Mouse (Mus musculus) monocyte, adult 2 months (primary cell): Measurements from ENCODE around the gene Pappa2.

ENCODE experiments used
- DNase-seq, 2 experiments: peaks; one replicate each; pipeline ENCODE4 v3.0.0; 2022; ENCODE audit warnings: low spot score in 2 of 2, low read depth in 1 of 2

The Pappa2 gene

DNA sequence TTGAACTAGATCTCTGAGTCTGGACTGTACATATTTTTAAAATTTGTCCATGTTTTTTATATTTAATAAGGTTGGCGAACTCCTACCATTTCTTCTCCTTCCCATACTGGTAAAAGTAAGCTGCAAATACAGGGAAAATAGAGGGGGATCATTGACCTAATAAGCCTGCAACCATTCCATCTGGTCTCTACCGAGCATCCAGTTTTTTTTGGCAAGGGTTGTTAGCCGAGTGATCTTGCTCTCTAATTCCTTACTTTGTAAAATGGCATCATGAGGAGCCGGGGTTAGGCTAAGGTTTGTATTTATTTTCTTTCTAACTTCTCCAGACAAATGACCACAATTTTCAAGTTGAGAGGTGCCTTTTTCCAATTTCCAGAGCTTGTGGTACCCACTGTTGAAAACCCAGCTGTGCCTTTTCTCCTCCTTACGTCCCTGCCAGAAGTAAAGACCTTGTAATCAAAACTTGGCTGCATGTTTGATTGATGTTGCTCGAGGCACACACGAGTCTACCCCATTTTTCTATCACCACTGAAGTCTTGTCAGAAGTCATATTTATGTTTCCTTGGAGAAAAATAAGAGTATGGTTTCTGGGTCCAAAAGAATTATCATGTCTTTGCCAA is 210.1 kb downstream of the Pappa2 start:
- DNase-seq = no peak

DNA sequence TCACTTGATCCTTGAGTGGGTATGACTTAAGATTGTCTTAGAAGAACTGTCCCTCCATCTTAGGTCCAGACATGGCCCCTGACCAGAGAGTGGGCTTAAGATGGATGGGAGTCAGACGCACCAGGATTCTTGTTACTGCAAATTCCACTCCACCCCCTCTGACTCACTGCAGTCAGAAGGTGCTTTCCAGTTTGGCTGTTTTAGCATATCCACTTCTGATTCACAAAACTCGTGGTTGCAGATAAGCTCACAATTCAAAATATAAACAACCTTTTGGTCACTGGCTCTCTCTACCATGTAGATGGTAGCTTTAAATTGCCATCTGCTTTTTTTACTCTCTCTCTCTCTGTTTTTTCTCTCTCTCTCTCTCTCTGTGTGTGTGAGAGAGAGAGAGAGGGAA is 214.4 kb downstream of the Pappa2 start:
- no peak for DNase-seq

- no peak for DNase-seq
Measured at GRCm38 (mm10) chr1:158764727-158765126, 215.6 kb downstream of the Pappa2 start.

DNA sequence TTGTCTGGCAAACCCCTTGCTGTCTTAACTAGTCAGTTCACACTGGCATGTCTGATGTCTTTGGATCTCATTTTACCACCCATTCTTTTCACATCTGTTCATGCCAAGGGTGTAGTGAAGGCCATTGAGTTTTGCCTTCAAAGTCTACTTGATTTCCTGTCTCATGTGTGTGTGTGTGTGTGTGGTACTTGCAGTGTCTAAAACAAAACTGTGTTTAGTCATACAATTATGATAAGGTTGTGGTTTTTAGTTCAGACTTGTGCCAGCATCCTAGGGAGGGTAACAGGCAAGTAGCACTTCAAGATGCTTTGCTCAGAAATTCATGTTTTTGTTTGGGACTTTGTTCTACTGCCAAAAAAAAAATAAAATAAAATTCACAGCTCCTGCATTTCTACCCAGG is 216.1 kb downstream of the Pappa2 start:
- no peak for DNase-seq

DNA sequence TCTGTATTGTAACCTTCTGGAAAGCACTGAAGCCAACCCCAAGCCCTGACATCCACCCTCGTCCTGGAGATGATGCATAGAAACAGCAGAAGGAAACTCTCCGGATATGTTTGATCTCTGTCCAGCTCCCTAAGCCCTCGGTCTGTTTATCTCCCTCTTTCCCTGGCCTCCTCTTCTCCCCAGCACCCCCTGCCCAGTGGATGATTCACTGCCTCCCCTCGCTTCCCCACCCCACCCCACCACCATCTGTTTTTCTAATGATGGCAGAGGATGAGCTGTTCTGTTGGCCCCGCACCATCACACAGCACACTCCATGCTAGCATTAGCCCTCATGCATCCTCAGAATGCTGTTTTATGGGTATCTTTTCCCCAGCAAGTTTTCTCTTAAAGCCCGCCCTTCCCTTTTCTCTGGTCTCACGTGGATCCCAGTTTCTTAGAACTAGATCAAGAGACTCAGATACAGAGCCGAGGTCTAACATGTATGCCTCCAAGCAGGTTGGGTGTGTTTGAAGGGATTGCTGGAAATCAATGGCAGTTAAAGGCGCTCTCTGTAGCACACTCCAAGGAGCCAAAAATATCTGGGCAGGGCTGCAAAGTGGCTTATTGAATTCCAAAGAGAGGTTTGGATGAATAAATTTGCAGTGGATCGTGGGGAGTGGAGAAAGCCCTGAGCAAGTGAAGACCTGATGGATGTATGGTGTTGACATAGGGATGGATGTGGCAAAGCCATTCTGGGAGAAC is 231.8 kb downstream of the Pappa2 start:
- no peak for DNase-seq

GRCm38 (mm10) chr1:158741449-158741848 is 238.8 kb downstream of the Pappa2 start:
- no peak for DNase-seq

- DNase-seq = no peak
Measured at GRCm38 (mm10) chr1:158740949-158741348, 239.3 kb downstream of the Pappa2 start.

GRCm38 (mm10) chr1:158740161-158740766 is 240.0 kb downstream of the Pappa2 start:
- DNase-seq = no peak

- DNase-seq = no peak
Measured at GRCm38 (mm10) chr1:158739132-158739919, 241.0 kb downstream of the Pappa2 start.

GRCm38 (mm10) chr1:158732868-158733496 is 247.3 kb downstream of the Pappa2 start:
- no peak for DNase-seq

GRCm38 (mm10) chr1:158713301-158714095 is 266.8 kb downstream of the Pappa2 start:
- DNase-seq = no peak

GRCm38 (mm10) chr1:158701336-158701735 is 279.0 kb downstream of the Pappa2 start:
- no peak for DNase-seq

DNA sequence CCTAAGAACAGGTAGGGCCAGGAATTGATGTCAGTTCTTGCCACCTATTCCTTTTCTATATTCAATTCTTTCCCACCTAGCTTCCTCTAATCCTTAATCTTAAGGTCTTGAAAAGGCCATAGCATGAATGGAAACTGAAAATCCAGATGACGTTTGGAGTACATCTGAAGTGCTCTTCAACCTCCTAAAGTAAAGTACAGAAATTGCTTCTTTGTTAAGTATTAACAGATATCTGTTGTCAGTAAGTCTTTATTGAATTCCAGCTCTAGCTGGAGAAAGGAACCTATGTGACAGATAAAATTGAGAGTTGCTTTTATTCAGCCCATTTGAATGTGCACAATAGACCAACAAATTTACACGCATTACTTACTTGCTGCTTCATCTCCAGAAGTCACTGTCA is 280.1 kb downstream of the Pappa2 start:
- no peak for DNase-seq

GRCm38 (mm10) chr1:158699276-158699675 is 281.0 kb downstream of the Pappa2 start:
- DNase-seq = no peak

DNA sequence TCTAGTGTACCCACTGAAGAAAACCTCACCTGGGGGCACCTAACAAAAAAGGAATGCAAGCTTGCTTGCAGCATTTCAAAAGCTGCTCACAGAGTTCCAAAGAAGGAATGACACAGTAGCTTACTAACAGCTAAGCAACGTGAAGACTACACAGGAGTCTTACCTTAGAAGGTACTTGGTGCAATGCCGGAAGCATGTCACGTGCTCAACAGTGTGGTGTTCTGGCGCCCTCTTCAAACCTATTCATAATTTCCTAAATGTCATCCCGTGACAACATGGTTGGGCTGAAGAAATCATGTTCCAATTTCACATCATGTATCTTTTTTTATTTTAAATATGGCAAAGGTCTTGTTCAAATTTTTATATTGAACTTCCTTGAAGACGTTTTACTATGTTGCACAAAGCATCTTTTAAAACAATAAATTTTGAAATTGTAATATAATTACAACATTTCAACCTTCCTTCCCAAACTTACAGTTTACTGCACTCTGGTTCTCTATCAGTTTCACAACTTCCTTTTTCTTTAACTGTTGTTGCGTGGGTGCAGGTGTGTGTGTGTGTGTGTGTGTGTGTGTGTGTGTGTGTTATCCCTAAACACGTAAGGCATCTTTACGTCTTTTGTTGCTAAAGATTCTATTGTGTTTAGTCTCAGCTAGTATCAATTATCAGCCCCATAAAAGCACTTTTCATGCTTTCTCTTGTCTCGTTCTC is 282.3 kb downstream of the Pappa2 start:
- DNase-seq = no peak

DNA sequence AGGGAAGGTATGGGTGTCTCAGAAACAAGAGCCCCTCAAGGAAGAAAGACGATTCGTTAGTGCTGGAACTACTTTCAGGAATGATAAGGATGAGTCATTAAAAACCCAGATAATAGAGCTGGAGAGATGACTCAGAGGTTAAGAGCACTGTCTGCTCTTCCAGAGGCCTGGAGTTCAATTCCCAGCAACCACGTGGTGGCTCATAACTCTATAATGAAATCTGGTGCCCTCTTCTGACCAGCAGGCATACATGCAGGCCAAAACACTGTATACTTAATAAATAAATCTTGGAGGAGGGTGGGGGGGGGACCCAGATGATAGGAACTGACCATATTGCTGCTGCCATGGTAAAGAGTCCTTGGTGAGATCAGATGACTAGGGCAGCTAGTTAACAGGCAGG is 282.9 kb downstream of the Pappa2 start:
- no peak for DNase-seq

- DNase-seq = no peak
Measured at GRCm38 (mm10) chr1:158687726-158688125, 292.6 kb downstream of the Pappa2 start.

DNA sequence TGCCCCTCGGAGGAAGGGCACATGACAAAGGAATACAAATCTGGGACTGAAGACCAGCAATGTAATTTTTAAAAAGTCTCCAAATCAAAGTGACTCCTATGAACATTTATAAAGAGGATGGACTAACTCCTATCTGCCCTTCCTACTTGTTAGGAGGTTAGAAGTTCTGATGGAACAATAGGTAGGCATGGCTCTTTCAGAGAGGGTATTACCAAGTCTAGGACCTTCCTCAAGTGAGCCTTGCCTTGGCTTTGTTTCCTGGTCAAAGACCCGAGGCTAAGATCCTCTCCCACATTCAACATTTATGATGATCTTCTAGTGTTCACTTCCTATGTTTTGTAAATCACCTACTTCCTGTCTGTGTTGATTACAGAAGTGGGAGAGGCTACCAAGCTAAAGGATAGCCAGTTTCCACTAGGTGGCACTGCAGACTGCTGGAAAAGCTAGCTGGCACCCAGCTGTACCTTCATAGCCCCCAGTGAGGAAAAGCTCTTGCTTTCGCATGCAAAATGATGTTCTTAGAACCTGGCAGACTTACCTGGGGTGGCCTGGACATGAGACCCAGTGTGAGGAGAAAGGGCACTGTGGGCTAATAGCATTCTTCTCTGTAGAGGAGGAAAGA is 310.2 kb downstream of the Pappa2 start:
- DNase-seq = no peak

DNA sequence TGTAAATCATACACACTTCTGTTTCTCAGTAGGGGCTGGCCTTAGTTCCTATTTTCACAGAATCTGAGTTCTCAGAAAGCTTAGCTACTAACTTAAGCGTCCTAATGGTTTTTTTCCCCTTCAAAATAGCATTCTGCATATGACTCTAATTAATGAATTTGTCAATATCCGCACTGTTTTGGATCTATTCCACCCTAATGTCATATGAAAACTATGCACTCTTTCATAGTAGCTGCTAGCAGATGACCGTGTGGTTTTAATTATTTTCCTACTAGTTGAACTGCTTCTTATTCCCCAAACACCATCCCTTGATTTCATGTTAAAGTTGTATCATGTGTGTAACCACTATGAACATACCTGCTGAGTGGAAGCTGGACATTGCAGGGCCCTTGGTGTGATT is 314.3 kb downstream of the Pappa2 start:
- no peak for DNase-seq
